Mouse (Mus musculus) ES-Bruce4 (cell line): ENCODE results near the gene Ppara. TPM values are rescaled to one million over a fixed set of nuclear protein-coding genes. Genes with fewer than 3 reads are reported as not detected.

Experiments
- H3K27ac ChIP-seq: 2 replicates; pipeline ENCODE4 v1.5.1; 2012; ENCODE audit warnings: low read length, inconsistent platforms; ENCODE audit not compliant: insufficient read depth
- H3K27me3 ChIP-seq: 2 replicates; pipeline ENCODE4 v1.6.1; 2012; ENCODE audit warnings: mild to moderate bottlenecking, low read length, inconsistent platforms; ENCODE audit not compliant: control insufficient read depth, poor library complexity, insufficient read depth, severe bottlenecking
- H3K36me3 ChIP-seq: 2 replicates; pipeline ENCODE4 v1.6.1; 2012; ENCODE audit warnings: inconsistent platforms, mild to moderate bottlenecking, low read length, moderate library complexity; ENCODE audit not compliant: control insufficient read depth, poor library complexity, insufficient read depth, severe bottlenecking
- H3K4me1 ChIP-seq: one replicate; pipeline ENCODE4 v1.8.1; 2011; ENCODE audit warnings: low read length; ENCODE audit not compliant: control insufficient read depth, insufficient read depth
- H3K4me3 ChIP-seq: 2 replicates; pipeline ENCODE4 v1.5.1; 2011; ENCODE audit warnings: low read depth, mild to moderate bottlenecking, low read length
- H3K9ac ChIP-seq: 2 replicates; pipeline ENCODE4 v1.6.1; 2012; ENCODE audit warnings: low read depth, mild to moderate bottlenecking, inconsistent platforms; ENCODE audit not compliant: poor library complexity, severe bottlenecking
- H3K9me3 ChIP-seq: replicated peaks from 2 replicates; pipeline ENCODE4 v1.6.1; 2012; ENCODE audit warnings: mild to moderate bottlenecking, low read length, inconsistent platforms; ENCODE audit not compliant: control insufficient read depth, poor library complexity, insufficient read depth, severe bottlenecking
- CTCF ChIP-seq: IDR thresholded peaks from one replicate; pipeline ENCODE4 v1.8.1; 2011; ENCODE audit warnings: low read depth, low read length
- EP300 ChIP-seq: IDR thresholded peaks from 2 replicates; pipeline ENCODE4 v1.6.1; 2011; ENCODE audit warnings: low read depth, low read length; ENCODE audit not compliant: insufficient read depth
- POLR2A ChIP-seq: IDR thresholded peaks from one replicate; pipeline ENCODE4 v1.8.1; 2011; ENCODE audit warnings: low read length; ENCODE audit not compliant: insufficient read depth
- polyA plus RNA-seq: library from polyadenylated mRNA; stranded (reverse); fragments of >200 nt; gene quantifications from 2 replicates; pipeline ENCODE4 v1.2.4, GENCODE M21; 2011; ENCODE audit warnings: low read depth; ENCODE audit not compliant: missing spikeins, insufficient read depth, insufficient read length

Gene Ppara
- polyA plus RNA-seq, 1 experiment: 0.28 TPM

DNA sequence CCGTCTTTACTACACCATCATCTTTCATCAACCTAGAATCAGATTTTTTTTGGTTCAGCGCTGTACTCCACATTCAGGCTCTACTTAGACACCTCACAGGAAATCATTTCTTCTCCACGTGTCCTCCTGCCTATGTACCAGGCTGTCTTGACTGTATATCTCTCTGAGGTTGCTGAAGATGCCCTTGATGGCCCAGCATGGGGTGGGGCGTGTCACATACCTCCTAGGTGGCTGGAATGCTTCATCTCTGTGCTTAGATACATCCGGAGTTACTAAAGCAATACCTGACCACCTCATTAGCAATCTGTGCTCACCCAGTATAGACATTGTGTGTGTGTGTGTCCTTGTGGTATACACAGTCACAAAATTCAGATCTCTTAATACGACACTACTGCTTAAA lies 60.7 kb downstream of the Ppara start:
- Histone ChIP-seq H3K27ac (no peak overlapping the region), H3K9ac (no peak overlapping the region), H3K36me3 (no peaks in the 10 kb centered on the region), H3K9me3 (no peaks in the 10 kb centered on the region), H3K27me3 (no peaks in the 10 kb centered on the region), H3K4me3 (no peak overlapping the region), H3K4me1 (no peaks in the 10 kb centered on the region)
- no peak for TF ChIP-seq POLR2A
- no peak for TF ChIP-seq CTCF
- no peak for TF ChIP-seq EP300

GRCm38 (mm10) chr15:85798676-85799075 lies 63.9 kb downstream of the Ppara start:
- H3K27ac ChIP-seq: no peak overlapping the region
- H3K27me3 ChIP-seq: no peaks in the 10 kb centered on the region
- H3K36me3 ChIP-seq: no peaks in the 10 kb centered on the region
- TF ChIP-seq EP300 (no peak), POLR2A (no peak), CTCF (no peak)
- H3K4me1 ChIP-seq: no peaks in the 10 kb centered on the region
- no peak overlapping the region for H3K9ac ChIP-seq
- no peaks in the 10 kb centered on the region for H3K9me3 ChIP-seq
- no peak overlapping the region for H3K4me3 ChIP-seq

DNA sequence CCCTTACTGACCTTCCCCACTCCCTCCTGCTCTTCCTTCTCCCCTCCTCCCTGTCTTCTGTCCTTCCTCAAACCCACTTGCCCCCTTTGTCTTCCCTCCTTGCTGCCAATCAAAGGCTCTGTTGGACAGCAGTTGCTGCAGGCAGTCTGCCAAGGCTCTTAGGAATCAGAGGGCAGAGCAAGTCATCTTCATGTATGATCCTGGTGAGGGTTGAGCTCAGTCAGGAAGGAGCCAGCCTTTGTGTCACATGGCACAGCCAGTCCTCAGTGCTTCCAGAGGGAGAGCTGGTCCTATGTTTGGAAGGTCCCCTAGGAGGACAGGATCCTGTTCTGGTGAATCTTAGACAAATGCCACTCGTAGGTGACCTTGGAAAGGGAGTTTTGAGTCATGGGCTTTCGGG lies 68.1 kb downstream of the Ppara start:
- H3K27ac ChIP-seq: no peak overlapping the region
- no peak overlapping the region for H3K9ac ChIP-seq
- no peak overlapping the region for H3K4me3 ChIP-seq
- no peaks in the 10 kb centered on the region for H3K9me3 ChIP-seq
- no peak for TF ChIP-seq POLR2A
- TF ChIP-seq CTCF: no peak
- no peak for TF ChIP-seq EP300
- H3K4me1 ChIP-seq: no peaks in the 10 kb centered on the region
- no peaks in the 10 kb centered on the region for H3K36me3 ChIP-seq
- no peaks in the 10 kb centered on the region for H3K27me3 ChIP-seq

DNA sequence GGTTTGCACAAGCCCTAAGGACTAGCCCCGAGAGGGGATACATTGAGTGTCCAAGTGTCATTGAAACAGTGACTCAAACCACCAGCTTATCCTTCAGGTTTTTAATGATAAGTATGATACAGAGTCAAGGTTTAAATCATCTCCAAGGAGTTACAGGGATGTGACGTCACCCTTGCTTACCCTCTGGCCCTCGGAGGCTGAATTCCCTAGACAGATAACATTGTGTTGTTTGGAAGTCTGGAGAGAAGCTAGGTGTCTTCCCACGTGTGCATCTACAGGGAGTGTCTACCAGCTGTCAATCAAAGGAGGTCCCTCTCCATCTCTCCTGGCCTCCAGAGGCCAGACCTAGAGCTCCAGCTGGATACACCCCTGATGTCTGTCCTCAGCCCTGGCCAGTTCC lies 72.1 kb downstream of the Ppara start:
- Histone ChIP-seq H3K36me3 (no peaks in the 10 kb centered on the region), H3K27ac (no peak overlapping the region), H3K27me3 (no peaks in the 10 kb centered on the region), H3K4me1 (no peaks in the 10 kb centered on the region), H3K9ac (no peak overlapping the region), H3K4me3 (no peak overlapping the region), H3K9me3 (no peaks in the 10 kb centered on the region)
- TF ChIP-seq EP300 (no peak), POLR2A (no peak), CTCF (no peak)

DNA sequence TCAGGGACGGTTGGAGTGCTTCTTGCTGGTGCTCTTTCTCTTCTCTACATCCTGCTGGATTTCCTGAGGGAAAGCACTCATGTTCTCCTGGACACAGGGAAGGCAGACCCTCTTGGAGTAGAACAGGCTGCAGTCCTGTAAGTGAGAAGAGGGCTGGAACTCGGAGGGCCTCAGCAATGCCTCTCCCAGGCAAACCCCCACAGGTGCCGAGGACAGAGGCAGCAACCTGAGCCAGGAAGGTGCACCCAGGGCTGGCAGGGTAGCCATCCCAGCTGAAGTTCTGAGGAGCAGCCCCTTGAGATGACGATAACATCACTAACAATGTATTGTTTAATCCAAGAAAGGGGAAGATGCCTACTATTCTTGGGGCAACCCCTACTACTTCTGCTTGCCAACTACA lies 72.6 kb downstream of the Ppara start:
- Histone ChIP-seq H3K4me1 (no peaks in the 10 kb centered on the region), H3K9ac (no peak overlapping the region), H3K9me3 (no peaks in the 10 kb centered on the region), H3K36me3 (no peaks in the 10 kb centered on the region), H3K27ac (no peak overlapping the region), H3K27me3 (no peaks in the 10 kb centered on the region), H3K4me3 (no peak overlapping the region)
- no peak for TF ChIP-seq EP300
- no peak for TF ChIP-seq POLR2A
- no peak for TF ChIP-seq CTCF

DNA sequence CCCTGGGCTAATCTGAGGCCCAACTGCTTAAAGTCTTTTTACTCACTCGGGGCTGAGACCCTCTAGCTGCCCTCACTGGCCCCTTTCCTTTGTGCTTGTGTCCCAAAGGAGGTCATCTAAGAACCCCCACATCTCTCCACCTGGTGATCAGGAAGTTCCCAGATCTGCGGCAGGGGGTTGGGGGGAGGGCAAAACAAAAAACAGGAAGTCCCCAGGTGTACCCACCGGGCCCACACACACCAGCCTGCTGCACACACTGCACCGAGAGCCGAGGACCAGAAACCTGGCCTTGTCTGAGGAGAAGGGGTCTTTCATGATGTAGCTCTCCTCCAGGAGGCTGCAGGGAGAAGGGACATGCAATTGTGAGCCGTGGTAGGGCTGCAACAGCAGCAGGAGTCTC lies 73.2 kb downstream of the Ppara start:
- no peak overlapping the region for H3K27ac ChIP-seq
- H3K27me3 ChIP-seq: no peaks in the 10 kb centered on the region
- no peak for TF ChIP-seq EP300
- TF ChIP-seq POLR2A: no peak
- TF ChIP-seq CTCF: no peak
- H3K9me3 ChIP-seq: no peaks in the 10 kb centered on the region
- no peaks in the 10 kb centered on the region for H3K4me1 ChIP-seq
- H3K4me3 ChIP-seq: no peak overlapping the region
- H3K36me3 ChIP-seq: no peaks in the 10 kb centered on the region
- H3K9ac ChIP-seq: no peak overlapping the region
